Mouse (Mus musculus): ENCODE results near the gene Coro1a.

- no peak for TF ChIP-seq CTCF (IDR thresholded peaks at IDR 0.05; ENCODE audit: control insufficient read depth, insufficient read depth, insufficient read length)
- no peak for TF ChIP-seq FOSL1 (IDR thresholded peaks at IDR 0.05; ENCODE audit: insufficient read depth, low read length, poor library complexity, severe bottlenecking)
- TF ChIP-seq MAX (IDR thresholded peaks at IDR 0.05) = no peak
- no peak for TF ChIP-seq MYOG (IDR thresholded peaks at IDR 0.05; ENCODE audit: control insufficient read depth, extremely low read depth, insufficient read length)
These were observed at the start of gene Coro1a for GRCm38 (mm10) chr7:126707442-126708174.

Measured in C2C12 (cell line).